Mouse (Mus musculus): ENCODE data around the gene Anxa9. TPM values are rescaled to one million over a fixed set of nuclear protein-coding genes. Genes with fewer than 3 reads are reported as not detected.

The Anxa9 gene
- polyA plus RNA-seq, 1 experiment from 2014 or later = 6.8 TPM

GRCm38 (mm10) chr3:95315094-95315843 lies 8.3 kb upstream of the Anxa9 start:
- Histone ChIP-seq H3K4me1 (ENCODE audit: control insufficient read depth, insufficient read depth, low read length) (peaks cover 27% of the 10 kb centered on the region), H3K9me3 (replicated peaks; ENCODE audit: control insufficient read depth, low read length) (no peaks in the 10 kb centered on the region), H3K36me3 (ENCODE audit: control insufficient read depth, insufficient read depth, low read length) (no peaks in the 10 kb centered on the region), H3K27ac (ENCODE audit: low read length) (peak overlapping the region; percentile 92), H3K27me3 (ENCODE audit: control insufficient read depth, insufficient read depth, low read length) (no peaks in the 10 kb centered on the region), H3K4me2 (ENCODE audit: low read depth, low read length) (peak overlapping the region; percentile 85), H3K4me3 (replicated peaks; ENCODE audit: low read length) (peak overlapping the region; percentile 81), H3K9ac (ENCODE audit: low read length) (peak overlapping the region; percentile 98)
- ATAC-seq (ENCODE audit: insufficient read depth, low FRiP score) = peak; percentile 95
- WGBS = 0% methylated on average over 61 of the region's 71 CpGs

GRCm38 (mm10) chr3:95314486-95315093 lies 7.6 kb upstream of the Anxa9 start, which contains the start of gene Cers2:
Gene Cers2, plus strand, starts transcription at chr3:95314791.
- no peak; the same call in 1 of the 2 replicates for ATAC-seq (ENCODE audit: insufficient read depth, low FRiP score)
- peak within 1 kb of the TSS; percentile 81 for H3K4me3 ChIP-seq (replicated peaks; ENCODE audit: low read length)
- no peaks in the 10 kb centered on the region for H3K36me3 ChIP-seq (ENCODE audit: control insufficient read depth, insufficient read depth, low read length)
- no peaks in the 10 kb centered on the region for H3K27me3 ChIP-seq (ENCODE audit: control insufficient read depth, insufficient read depth, low read length)
- H3K4me1 ChIP-seq (ENCODE audit: control insufficient read depth, insufficient read depth, low read length) = peaks cover 27% of the 10 kb centered on the region
- WGBS = 6% methylated on average over 27 of the region's 27 CpGs
- peak within 1 kb of the TSS; percentile 92 for H3K27ac ChIP-seq (ENCODE audit: low read length)
- H3K4me2 ChIP-seq (ENCODE audit: low read depth, low read length) = peak within 1 kb of the TSS; percentile 85
- peak within 1 kb of the TSS; percentile 98 for H3K9ac ChIP-seq (ENCODE audit: low read length)
- H3K9me3 ChIP-seq (replicated peaks; ENCODE audit: control insufficient read depth, low read length) = no peaks in the 10 kb centered on the region

GRCm38 (mm10) chr3:95314075-95314474 lies 7.1 kb upstream of the Anxa9 start:
- no peak for ATAC-seq (ENCODE audit: insufficient read depth, low FRiP score)
- Histone ChIP-seq H3K27ac (ENCODE audit: low read length) (no peak overlapping the region), H3K9me3 (replicated peaks; ENCODE audit: control insufficient read depth, low read length) (no peaks in the 10 kb centered on the region), H3K4me3 (replicated peaks; ENCODE audit: low read length) (no peak overlapping the region), H3K36me3 (ENCODE audit: control insufficient read depth, insufficient read depth, low read length) (no peaks in the 10 kb centered on the region), H3K27me3 (ENCODE audit: control insufficient read depth, insufficient read depth, low read length) (no peaks in the 10 kb centered on the region), H3K9ac (ENCODE audit: low read length) (peak overlapping the region; percentile 98; the same call in 1 of the 2 replicates), H3K4me1 (ENCODE audit: control insufficient read depth, insufficient read depth, low read length) (peaks cover 27% of the 10 kb centered on the region), H3K4me2 (ENCODE audit: low read depth, low read length) (peak overlapping the region; percentile 85)
- 74% methylated on average over 6 of the region's 6 CpGs for WGBS

- H3K9ac ChIP-seq (ENCODE audit: low read length) = no peak overlapping the region
- H3K4me3 ChIP-seq (replicated peaks; ENCODE audit: low read length) = no peak overlapping the region
- H3K36me3 ChIP-seq (ENCODE audit: control insufficient read depth, insufficient read depth, low read length) = no peaks in the 10 kb centered on the region
- 52% methylated on average over 7 of the region's 7 CpGs for WGBS
- no peaks in the 10 kb centered on the region for H3K9me3 ChIP-seq (replicated peaks; ENCODE audit: control insufficient read depth, low read length)
- no peak for ATAC-seq (ENCODE audit: insufficient read depth, low FRiP score)
- no peaks in the 10 kb centered on the region for H3K27me3 ChIP-seq (ENCODE audit: control insufficient read depth, insufficient read depth, low read length)
- H3K4me1 ChIP-seq (ENCODE audit: control insufficient read depth, insufficient read depth, low read length) = peaks cover 23% of the 10 kb centered on the region
- no peak overlapping the region for H3K4me2 ChIP-seq (ENCODE audit: low read depth, low read length)
- no peak overlapping the region for H3K27ac ChIP-seq (ENCODE audit: low read length)
Measured at GRCm38 (mm10) chr3:95313476-95313875, 6.5 kb upstream of the Anxa9 start.

GRCm38 (mm10) chr3:95312623-95313022 lies 5.6 kb upstream of the Anxa9 start:
- Histone ChIP-seq H3K36me3 (ENCODE audit: control insufficient read depth, insufficient read depth, low read length) (no peaks in the 10 kb centered on the region), H3K27me3 (ENCODE audit: control insufficient read depth, insufficient read depth, low read length) (no peaks in the 10 kb centered on the region), H3K9ac (ENCODE audit: low read length) (0 out of 2 replicates have a peak overlapping the region, but pooled peaks have one; percentile 1), H3K27ac (ENCODE audit: low read length) (no peak overlapping the region), H3K9me3 (replicated peaks; ENCODE audit: control insufficient read depth, low read length) (no peaks in the 10 kb centered on the region), H3K4me2 (ENCODE audit: low read depth, low read length) (no peak overlapping the region), H3K4me3 (replicated peaks; ENCODE audit: low read length) (no peak overlapping the region), H3K4me1 (ENCODE audit: control insufficient read depth, insufficient read depth, low read length) (peaks cover 16% of the 10 kb centered on the region)
- ATAC-seq (ENCODE audit: insufficient read depth, low FRiP score) = no peak
- WGBS = 64% methylated on average over 6 of the region's 6 CpGs

GRCm38 (mm10) chr3:95310968-95311882 lies 4.2 kb upstream of the Anxa9 start:
- H3K4me1 ChIP-seq (ENCODE audit: control insufficient read depth, insufficient read depth, low read length) = peaks cover 13% of the 10 kb centered on the region
- H3K9ac ChIP-seq (ENCODE audit: low read length) = no peak overlapping the region
- H3K4me2 ChIP-seq (ENCODE audit: low read depth, low read length) = no peak overlapping the region
- H3K27ac ChIP-seq (ENCODE audit: low read length) = no peak overlapping the region
- H3K4me3 ChIP-seq (replicated peaks; ENCODE audit: low read length) = no peak overlapping the region
- ATAC-seq (ENCODE audit: insufficient read depth, low FRiP score) = no peak
- no peaks in the 10 kb centered on the region for H3K9me3 ChIP-seq (replicated peaks; ENCODE audit: control insufficient read depth, low read length)
- 64% methylated on average over 9 of the region's 9 CpGs for WGBS
- no peaks in the 10 kb centered on the region for H3K27me3 ChIP-seq (ENCODE audit: control insufficient read depth, insufficient read depth, low read length)
- H3K36me3 ChIP-seq (ENCODE audit: control insufficient read depth, insufficient read depth, low read length) = no peaks in the 10 kb centered on the region

GRCm38 (mm10) chr3:95310496-95310895 lies 3.5 kb upstream of the Anxa9 start:
- no peak overlapping the region for H3K4me2 ChIP-seq (ENCODE audit: low read depth, low read length)
- no peaks in the 10 kb centered on the region for H3K27me3 ChIP-seq (ENCODE audit: control insufficient read depth, insufficient read depth, low read length)
- H3K27ac ChIP-seq (ENCODE audit: low read length) = no peak overlapping the region
- H3K4me1 ChIP-seq (ENCODE audit: control insufficient read depth, insufficient read depth, low read length) = peaks cover 9% of the 10 kb centered on the region
- H3K9me3 ChIP-seq (replicated peaks; ENCODE audit: control insufficient read depth, low read length) = no peaks in the 10 kb centered on the region
- H3K36me3 ChIP-seq (ENCODE audit: control insufficient read depth, insufficient read depth, low read length) = no peaks in the 10 kb centered on the region
- no peak overlapping the region for H3K9ac ChIP-seq (ENCODE audit: low read length)
- WGBS = 54% methylated on average over 3 of the region's 3 CpGs
- no peak overlapping the region for H3K4me3 ChIP-seq (replicated peaks; ENCODE audit: low read length)
- no peak for ATAC-seq (ENCODE audit: insufficient read depth, low FRiP score)

- H3K4me3 ChIP-seq (replicated peaks; ENCODE audit: low read length) = no peak overlapping the region
- no peak overlapping the region for H3K4me2 ChIP-seq (ENCODE audit: low read depth, low read length)
- H3K27ac ChIP-seq (ENCODE audit: low read length) = no peak overlapping the region
- H3K9ac ChIP-seq (ENCODE audit: low read length) = no peak overlapping the region
- H3K36me3 ChIP-seq (ENCODE audit: control insufficient read depth, insufficient read depth, low read length) = no peaks in the 10 kb centered on the region
- H3K4me1 ChIP-seq (ENCODE audit: control insufficient read depth, insufficient read depth, low read length) = peaks cover 6% of the 10 kb centered on the region
- H3K27me3 ChIP-seq (ENCODE audit: control insufficient read depth, insufficient read depth, low read length) = no peaks in the 10 kb centered on the region
- H3K9me3 ChIP-seq (replicated peaks; ENCODE audit: control insufficient read depth, low read length) = no peaks in the 10 kb centered on the region
- 66% methylated on average over 4 of the region's 4 CpGs for WGBS
- no peak for ATAC-seq (ENCODE audit: insufficient read depth, low FRiP score)
Measured at GRCm38 (mm10) chr3:95306244-95306643, 732 bp downstream of the Anxa9 start.

All from stomach, embryonic 16.5 days (tissue).